Mouse (Mus musculus) cerebellum, postnatal 10 days (tissue): ENCODE results near the gene Rab3c.
A peak's percentile ranks its signal among the peaks of the same experiment; 100 is the strongest.

Experiments used
- DNase-seq, 2 experiments: peaks; one replicate each; pipeline ENCODE4 v3.0.0; 2021; ENCODE audit warnings: mixed read lengths in 2 of 2

Rab3c gene

GRCm38 (mm10) chr13:110280563-110281144 lies at the start of gene Rab3c:
TSS of gene Rab3c (minus strand) at chr13:110280996.
- peak; percentile 76 to 80 for DNase-seq

GRCm38 (mm10) chr13:110318746-110319145 lies 38.0 kb upstream of the Rab3c start:
- DNase-seq: peak; percentile 28 to 39

- DNase-seq: no peak
Measured at GRCm38 (mm10) chr13:110307188-110307587, 26.4 kb upstream of the Rab3c start.

- DNase-seq: no peak
Measured at GRCm38 (mm10) chr13:110297112-110297511, 16.3 kb upstream of the Rab3c start.

GRCm38 (mm10) chr13:110288499-110288898 lies 7.7 kb upstream of the Rab3c start:
- no peak for DNase-seq

GRCm38 (mm10) chr13:110283781-110284180 lies 3.0 kb upstream of the Rab3c start:
- no peak for DNase-seq

- DNase-seq: peak; percentile 89 to 92
Measured at GRCm38 (mm10) chr13:110280028-110280562, 701 bp downstream of the Rab3c start.

- peak; percentile 20 to 33 for DNase-seq
Measured at GRCm38 (mm10) chr13:110278976-110279736, 1.6 kb downstream of the Rab3c start.

GRCm38 (mm10) chr13:110277709-110278108 lies 3.1 kb downstream of the Rab3c start:
- DNase-seq: no peak

GRCm38 (mm10) chr13:110275471-110275870 lies 5.3 kb downstream of the Rab3c start:
- DNase-seq: no peak

- DNase-seq: peak; percentile 31 to 47
Measured at GRCm38 (mm10) chr13:110260649-110261048, 20.1 kb downstream of the Rab3c start.

- DNase-seq: peak; percentile 18 to 19
Measured at GRCm38 (mm10) chr13:110251453-110251852, 29.3 kb downstream of the Rab3c start.

GRCm38 (mm10) chr13:110248481-110248880 lies 32.3 kb downstream of the Rab3c start:
- no peak for DNase-seq

GRCm38 (mm10) chr13:110238970-110239369 lies 41.8 kb downstream of the Rab3c start:
- DNase-seq: peak in 1 of 2 experiments; percentile 10

GRCm38 (mm10) chr13:110237209-110237935 lies 43.4 kb downstream of the Rab3c start:
- peak; percentile 39 to 46 for DNase-seq

GRCm38 (mm10) chr13:110233364-110233763 lies 47.4 kb downstream of the Rab3c start:
- DNase-seq: no peak

GRCm38 (mm10) chr13:110231086-110231688 lies 49.6 kb downstream of the Rab3c start:
- DNase-seq: peak; percentile 46 to 54

GRCm38 (mm10) chr13:110230046-110230445 lies 50.8 kb downstream of the Rab3c start:
- DNase-seq: no peak

- DNase-seq: no peak
Measured at GRCm38 (mm10) chr13:110219195-110219594, 61.6 kb downstream of the Rab3c start.

GRCm38 (mm10) chr13:110218497-110218896 lies 62.3 kb downstream of the Rab3c start:
- no peak for DNase-seq

GRCm38 (mm10) chr13:110211526-110212075 lies 69.2 kb downstream of the Rab3c start:
- no peak for DNase-seq

- DNase-seq: no peak
Measured at GRCm38 (mm10) chr13:110198906-110199305, 81.9 kb downstream of the Rab3c start.

- no peak for DNase-seq
Measured at GRCm38 (mm10) chr13:110190039-110190438, 90.8 kb downstream of the Rab3c start.
